Mouse (Mus musculus): ENCODE measurements around the gene Zfp36l2.

Zfp36l2 gene

GRCm38 (mm10) chr17:84175196-84175595, 12.6 kb downstream of the Zfp36l2 start:
- peak; percentile 7 for DNase-seq (ENCODE audit: low spot score)

GRCm38 (mm10) chr17:84167377-84167776, 20.4 kb downstream of the Zfp36l2 start:
- DNase-seq (ENCODE audit: low spot score), result no peak

GRCm38 (mm10) chr17:84166135-84166860, 21.4 kb downstream of the Zfp36l2 start:
- no peak for DNase-seq (ENCODE audit: low spot score)

- no peak for DNase-seq (ENCODE audit: low spot score)
These were observed 22.0 kb downstream of the Zfp36l2 start for GRCm38 (mm10) chr17:84165735-84166134.

- no peak for DNase-seq (ENCODE audit: low spot score)
These were observed 23.6 kb downstream of the Zfp36l2 start for GRCm38 (mm10) chr17:84164146-84164545.

GRCm38 (mm10) chr17:84163066-84163785, 24.5 kb downstream of the Zfp36l2 start:
- no peak for DNase-seq (ENCODE audit: low spot score)

- no peak for DNase-seq (ENCODE audit: low spot score)
These were observed 25.5 kb downstream of the Zfp36l2 start for GRCm38 (mm10) chr17:84162211-84162760.

- no peak for DNase-seq (ENCODE audit: low spot score)
These were observed 26.4 kb downstream of the Zfp36l2 start for GRCm38 (mm10) chr17:84161231-84161854.

GRCm38 (mm10) chr17:84158891-84159290, 28.9 kb downstream of the Zfp36l2 start:
- DNase-seq (ENCODE audit: low spot score), result no peak

GRCm38 (mm10) chr17:84158461-84158795, 29.3 kb downstream of the Zfp36l2 start:
- DNase-seq (ENCODE audit: low spot score), result no peak

- DNase-seq (ENCODE audit: low spot score), result no peak
These were observed 29.8 kb downstream of the Zfp36l2 start for GRCm38 (mm10) chr17:84157743-84158460.

GRCm38 (mm10) chr17:84156748-84157742, 30.7 kb downstream of the Zfp36l2 start:
- no peak for DNase-seq (ENCODE audit: low spot score)

GRCm38 (mm10) chr17:84156227-84156573, 31.5 kb downstream of the Zfp36l2 start:
- DNase-seq (ENCODE audit: low spot score), result no peak

- no peak for DNase-seq (ENCODE audit: low spot score)
These were observed 32.1 kb downstream of the Zfp36l2 start for GRCm38 (mm10) chr17:84155516-84156226.

- DNase-seq (ENCODE audit: low spot score), result no peak
These were observed 32.8 kb downstream of the Zfp36l2 start for GRCm38 (mm10) chr17:84155029-84155338.

- no peak for DNase-seq (ENCODE audit: low spot score)
These were observed 33.3 kb downstream of the Zfp36l2 start for GRCm38 (mm10) chr17:84154302-84155028.

- DNase-seq (ENCODE audit: low spot score), result no peak
These were observed 34.6 kb downstream of the Zfp36l2 start for GRCm38 (mm10) chr17:84152976-84153786.

GRCm38 (mm10) chr17:84152206-84152975, 35.4 kb downstream of the Zfp36l2 start:
- no peak for DNase-seq (ENCODE audit: low spot score)

All from urinary bladder, postnatal 10 days (tissue).